Mouse (Mus musculus): ENCODE data around the gene Bcl7a.

The Bcl7a gene

GRCm38 (mm10) chr5:123377120-123377955 lies 33.7 kb downstream of the Bcl7a start:
- peak; percentile 35 for DNase-seq (ENCODE audit: low read depth, low spot score)

DNA sequence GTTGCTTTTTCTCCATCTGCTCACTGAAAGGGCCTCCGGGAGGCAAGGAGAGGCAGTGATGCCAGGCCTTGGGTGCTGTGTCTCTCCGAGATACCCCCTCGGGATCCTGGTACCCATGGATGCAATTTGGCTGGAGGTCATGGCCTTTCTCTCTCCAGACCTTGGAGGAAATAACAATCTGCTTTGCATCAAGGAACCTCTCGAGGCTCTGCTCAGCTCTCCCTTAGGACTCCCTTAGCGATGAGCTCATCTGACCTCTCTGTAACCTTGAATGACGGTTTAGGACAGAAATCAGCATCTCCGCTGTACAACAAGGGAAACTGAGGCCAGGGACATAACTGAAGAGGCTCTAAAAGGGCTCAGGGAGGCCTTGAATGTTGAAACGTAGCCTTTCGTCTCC lies 35.1 kb downstream of the Bcl7a start:
- DNase-seq (ENCODE audit: low read depth, low spot score), result no peak

- DNase-seq (ENCODE audit: low read depth, low spot score), result no peak
These were observed 35.9 kb downstream of the Bcl7a start for GRCm38 (mm10) chr5:123379504-123379931.

DNA sequence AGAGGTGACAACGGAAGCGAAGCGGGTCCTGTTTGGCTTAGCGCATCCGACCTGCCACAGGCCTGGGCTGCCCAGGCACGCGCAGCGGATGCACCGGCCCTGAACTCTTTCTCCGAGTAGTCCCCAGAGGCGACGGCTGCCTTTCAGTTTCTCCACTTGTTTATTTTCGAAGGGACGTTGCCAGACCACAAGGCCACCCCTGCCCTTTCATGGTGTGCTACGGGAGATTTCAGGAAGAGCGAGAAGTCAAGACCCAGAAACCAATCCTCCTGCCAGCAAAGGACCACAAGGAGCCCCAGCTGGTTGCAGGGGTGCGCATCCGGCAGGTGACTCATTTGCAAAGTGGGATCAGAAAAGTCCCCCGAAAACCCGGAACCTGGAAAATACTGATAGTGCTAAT lies 38.3 kb downstream of the Bcl7a start:
- no peak for DNase-seq (ENCODE audit: low read depth, low spot score)

- DNase-seq (ENCODE audit: low read depth, low spot score), result no peak
These were observed 39.1 kb downstream of the Bcl7a start for GRCm38 (mm10) chr5:123382686-123383085.

DNA sequence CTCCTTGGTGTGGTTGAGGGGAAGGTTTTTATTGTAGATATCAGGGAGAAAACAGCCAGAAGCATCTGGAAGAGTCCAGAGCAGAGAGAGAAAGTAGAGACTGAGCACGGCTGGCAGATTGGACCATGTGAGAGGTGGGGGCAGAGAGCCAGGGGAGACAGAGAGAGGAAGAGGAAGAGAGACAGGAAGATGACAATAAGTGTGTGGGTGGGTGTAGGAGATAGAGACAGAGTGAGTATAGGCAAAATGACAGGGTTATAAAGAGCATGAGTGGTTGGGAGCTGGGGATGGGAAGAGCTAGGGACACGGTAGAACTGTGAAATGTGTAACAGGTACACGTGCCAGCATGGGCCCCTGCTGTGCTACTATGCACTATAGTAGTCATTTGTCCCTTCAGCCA lies 44.8 kb downstream of the Bcl7a start:
- DNase-seq (ENCODE audit: low read depth, low spot score), result no peak

DNA sequence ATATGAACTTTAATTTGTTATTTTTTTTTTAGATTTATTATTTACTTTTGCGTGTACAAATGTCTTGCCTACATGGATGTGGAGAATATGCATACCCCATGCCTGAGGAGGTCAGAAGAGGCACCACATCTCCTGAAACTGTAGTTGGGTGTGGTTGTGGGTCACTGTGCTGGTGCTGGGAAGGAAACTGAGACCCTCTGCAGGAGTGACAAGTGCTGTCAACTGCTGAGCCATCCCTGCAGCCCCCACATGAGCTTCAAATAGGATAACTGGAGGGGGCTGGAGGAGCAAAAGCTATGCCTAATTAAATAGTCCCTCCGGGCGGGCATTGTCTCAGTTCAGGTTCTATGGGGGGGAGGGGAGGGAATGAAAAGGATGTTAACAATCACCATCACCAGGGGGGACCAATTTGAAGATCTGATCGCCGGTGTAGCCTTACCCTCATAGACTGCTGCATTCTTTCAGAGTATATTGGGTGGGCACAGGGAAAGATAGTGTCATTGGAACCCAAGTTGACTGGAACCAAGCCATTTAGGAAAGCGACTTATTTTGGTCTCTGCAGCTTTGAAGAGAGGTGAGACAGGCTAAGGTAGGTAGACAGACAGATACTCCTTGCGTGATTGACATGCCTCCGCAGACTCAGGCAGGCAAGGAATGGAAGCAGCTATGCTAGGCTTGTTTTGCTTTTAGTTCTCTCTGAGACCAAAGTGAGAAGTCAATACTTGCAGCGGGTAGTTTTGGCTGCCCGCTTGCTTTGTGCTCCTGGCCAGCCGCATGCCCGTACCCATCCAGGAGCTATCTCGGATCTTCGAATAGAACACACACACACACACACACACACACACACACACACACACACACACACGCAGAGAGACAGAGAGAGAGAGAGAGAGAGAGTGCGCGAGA lies 47.2 kb downstream of the Bcl7a start:
- DNase-seq (ENCODE audit: low read depth, low spot score), result no peak

DNA sequence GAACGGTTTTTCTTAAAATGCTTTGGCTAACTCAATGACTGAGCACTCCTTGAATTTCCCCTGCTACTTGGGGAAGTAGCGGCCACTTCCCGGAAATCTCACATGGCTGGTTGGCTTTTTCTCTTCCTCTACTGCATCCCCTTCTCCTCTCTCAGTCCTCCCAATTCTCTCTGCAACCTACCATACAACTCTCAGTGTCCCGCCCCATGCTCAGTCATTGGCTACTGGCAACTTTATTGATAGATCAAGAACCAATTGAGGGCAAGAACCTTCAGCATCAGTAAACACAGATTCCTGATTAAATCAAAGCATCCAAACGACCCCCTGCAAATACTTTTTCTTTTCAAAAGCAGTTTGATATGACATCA lies 47.8 kb downstream of the Bcl7a start:
- DNase-seq (ENCODE audit: low read depth, low spot score), result no peak

DNA sequence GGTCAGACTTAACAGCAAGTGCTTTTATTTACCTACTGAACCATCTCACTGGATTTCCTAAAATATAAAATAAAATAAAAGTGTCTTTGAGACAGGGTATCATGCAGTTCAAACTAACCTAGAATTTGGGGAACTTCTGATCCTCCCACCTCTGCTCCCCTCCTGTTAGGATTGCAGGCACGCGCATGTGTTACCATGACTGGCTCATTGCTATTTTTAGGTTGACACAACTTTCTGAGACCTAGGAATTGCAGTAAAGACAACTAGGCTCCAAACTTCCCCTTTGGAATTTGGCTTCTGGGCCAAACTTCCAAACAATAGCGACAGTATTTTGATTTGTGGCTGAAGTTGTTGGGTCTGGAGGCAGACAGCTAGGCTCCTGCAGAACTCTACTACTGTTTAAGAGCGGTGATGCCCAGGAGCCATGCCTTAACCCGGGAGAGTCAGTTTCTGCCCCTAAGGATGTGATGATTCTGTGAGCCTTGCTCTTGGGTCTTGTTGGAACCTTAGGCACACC lies 50.2 kb downstream of the Bcl7a start:
- DNase-seq (ENCODE audit: low read depth, low spot score), result no peak

DNA sequence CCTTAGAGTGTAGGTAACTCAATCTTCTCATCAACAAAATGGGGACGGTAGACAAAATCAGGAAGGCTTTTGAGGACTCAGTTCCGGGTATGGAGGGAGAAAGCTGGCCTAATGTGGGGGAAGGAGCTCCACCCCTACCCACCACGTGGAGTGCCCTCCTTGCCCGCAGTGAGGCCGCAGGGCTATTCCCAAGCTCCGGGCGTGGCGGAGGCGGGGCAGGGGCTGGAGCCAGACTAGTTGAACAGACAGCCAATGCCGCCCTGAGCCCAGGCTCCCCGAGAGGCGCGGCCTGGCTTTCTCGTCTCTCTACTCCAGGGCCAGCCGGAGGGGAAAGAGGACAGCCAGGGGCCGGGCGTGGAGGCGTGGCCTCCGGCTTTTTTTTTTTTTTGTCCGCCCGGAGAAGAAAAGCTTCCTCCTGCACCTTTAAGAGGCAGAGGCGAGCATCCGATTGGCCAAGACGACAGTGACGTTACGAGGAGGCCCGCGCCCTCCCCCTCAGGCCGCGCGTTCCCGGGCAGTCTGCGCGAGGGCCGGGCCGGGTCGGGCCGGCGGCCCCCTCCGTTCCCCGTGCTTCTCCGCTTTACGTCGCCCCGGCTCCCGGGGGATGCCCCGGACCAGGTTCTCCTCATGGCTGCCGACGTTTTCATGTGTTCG lies 50.8 kb downstream of the Bcl7a start, which contains the start of gene Mlxip:
TSS of gene Mlxip (plus strand) at position 496 of the 654 bp plus-strand sequence.
- peak; percentile 68 for DNase-seq (ENCODE audit: low read depth, low spot score)

DNA sequence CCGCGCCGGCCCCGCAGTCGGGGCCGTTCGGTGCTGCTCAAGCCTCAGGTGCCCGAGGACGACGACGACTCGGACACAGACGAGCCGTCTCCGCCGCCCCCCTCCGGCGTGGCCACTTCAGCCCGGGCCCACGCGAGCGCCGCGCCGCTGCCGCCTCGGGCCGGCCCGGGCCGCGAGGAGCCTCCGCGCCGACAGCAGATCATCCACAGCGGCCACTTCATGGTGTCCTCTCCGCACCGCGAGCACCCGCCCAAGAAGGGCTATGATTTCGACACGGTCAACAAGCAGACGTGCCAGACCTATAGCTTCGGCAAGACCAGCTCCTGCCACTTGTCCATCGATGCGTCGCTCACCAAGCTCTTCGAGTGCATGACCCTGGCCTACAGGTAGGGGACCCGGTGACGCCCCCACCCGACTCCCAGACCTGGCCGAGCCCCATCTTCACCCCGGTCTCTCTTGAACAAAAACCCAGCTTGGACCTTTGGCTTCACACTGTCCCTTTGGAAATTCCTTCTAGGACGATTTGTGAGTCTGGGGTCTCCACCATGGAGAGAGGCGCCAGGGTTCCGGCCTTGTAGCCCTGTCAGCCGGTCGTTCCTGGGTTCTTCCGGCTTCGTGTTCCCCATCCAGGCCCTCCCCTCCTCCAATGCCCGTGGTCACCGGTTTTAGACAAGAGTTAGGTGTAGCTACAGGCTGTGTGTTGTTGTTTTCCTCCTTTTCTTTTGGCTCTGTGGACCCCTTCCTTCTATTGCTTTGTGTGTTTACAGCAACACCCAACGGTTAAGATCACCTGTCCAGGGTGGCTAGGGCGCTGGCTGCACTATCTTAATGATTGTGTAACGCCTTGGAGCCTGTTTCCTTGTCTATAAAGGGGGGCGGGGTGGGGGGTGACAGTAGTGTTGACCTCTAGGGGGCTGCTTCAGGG lies 51.6 kb downstream of the Bcl7a start:
- no peak for DNase-seq (ENCODE audit: low read depth, low spot score)

- no peak for DNase-seq (ENCODE audit: low read depth, low spot score)
These were observed 53.3 kb downstream of the Bcl7a start for GRCm38 (mm10) chr5:123396901-123397464.

- DNase-seq (ENCODE audit: low read depth, low spot score), result no peak
These were observed 54.2 kb downstream of the Bcl7a start for GRCm38 (mm10) chr5:123397786-123398185.

DNA sequence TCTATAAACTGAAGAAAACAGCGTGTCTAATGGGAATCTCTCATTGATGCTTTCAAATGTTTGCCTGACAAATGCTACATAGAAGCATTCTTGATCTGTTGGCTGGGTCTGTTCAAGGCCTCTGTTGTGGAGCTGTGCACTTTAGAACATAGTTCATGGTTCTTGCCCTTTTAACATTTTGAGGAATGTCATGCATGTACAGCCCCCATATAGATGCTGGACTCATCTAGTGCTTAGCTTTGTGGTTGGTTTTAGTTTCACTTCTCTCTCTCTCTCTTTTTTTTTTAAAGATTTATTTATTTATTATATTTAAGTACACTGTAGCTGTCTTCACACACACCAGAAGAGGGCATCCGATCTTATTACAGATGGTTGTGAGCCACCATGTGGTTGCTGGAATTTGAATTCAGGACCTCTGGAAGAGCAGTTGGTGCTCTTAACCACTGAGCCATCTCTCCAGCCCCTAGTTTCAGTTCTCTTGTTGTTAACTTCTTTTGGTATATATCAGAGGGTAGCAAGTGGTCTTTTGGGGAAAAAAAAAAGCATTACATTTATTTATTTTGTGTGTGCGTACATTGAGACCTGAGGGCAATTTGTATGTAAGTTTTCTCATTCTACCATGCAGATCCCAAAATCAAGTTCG lies 55.3 kb downstream of the Bcl7a start:
- no peak for DNase-seq (ENCODE audit: low read depth, low spot score)

DNA sequence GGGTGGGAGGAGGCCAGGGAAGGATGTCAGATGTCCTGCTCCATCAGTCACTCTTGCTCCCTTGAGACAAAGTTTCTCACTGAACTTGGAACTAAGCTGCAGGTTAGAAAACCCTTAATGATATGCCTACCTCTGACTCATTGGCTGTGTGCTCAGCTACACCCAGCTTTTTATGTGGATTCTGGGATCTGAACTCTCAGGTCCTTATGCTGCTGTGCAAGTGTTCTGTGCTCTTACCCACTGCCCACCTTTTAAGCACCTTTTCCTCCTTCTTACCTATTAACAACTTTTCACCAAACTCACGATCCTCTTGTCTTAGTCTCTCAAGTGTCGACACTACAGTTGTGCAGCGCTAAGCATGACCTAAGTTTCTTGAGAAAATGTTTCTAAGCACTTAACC lies 60.8 kb downstream of the Bcl7a start:
- DNase-seq (ENCODE audit: low read depth, low spot score), result no peak

- no peak for DNase-seq (ENCODE audit: low read depth, low spot score)
These were observed 63.3 kb downstream of the Bcl7a start for GRCm38 (mm10) chr5:123406952-123407351.

GRCm38 (mm10) chr5:123408176-123408575 lies 64.5 kb downstream of the Bcl7a start:
- no peak for DNase-seq (ENCODE audit: low read depth, low spot score)

GRCm38 (mm10) chr5:123412193-123412592 lies 68.6 kb downstream of the Bcl7a start:
- no peak for DNase-seq (ENCODE audit: low read depth, low spot score)

- DNase-seq (ENCODE audit: low read depth, low spot score), result no peak
These were observed 70.3 kb downstream of the Bcl7a start for GRCm38 (mm10) chr5:123413866-123414363.

DNA sequence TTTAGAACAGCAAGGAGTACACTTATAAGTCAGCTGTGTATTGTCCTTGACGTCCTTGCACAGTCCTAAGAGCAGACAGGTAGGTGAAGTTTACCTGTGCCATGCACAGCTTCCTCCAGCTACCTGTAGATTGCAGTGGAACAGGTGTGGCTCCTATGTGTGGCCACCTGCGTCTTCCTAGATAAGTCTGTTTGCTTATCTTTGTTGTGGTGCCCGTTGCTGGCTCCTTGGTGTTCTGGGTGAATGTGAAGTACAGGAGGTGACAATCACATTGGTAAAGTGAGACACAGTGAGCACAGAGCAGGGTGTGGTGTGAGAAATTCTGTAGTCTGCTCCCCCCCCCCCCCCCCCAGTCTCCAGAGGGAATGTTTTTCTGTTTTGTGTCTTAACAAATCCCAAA lies 72.5 kb downstream of the Bcl7a start:
- no peak for DNase-seq (ENCODE audit: low read depth, low spot score)

Data from c-Kit-negative CD71-positive TER-119-positive erythroid progenitor cells, embryonic 14.5 days (primary cell).